17 mouse cellular contexts compared by ENCODE assay signal in genomic region chr13:100440116-100440515, GRCm38 (mm10). TPM values are rescaled to one million over a fixed set of nuclear protein-coding genes. Genes with fewer than 3 reads are reported as not detected.
"Had no signal": no experiment of that assay in that cellular context is flagged by ENCODE, and none has a peak within 500 bp of the region (broad histone marks: within the 10 kb centered on the region; RNA-seq: fewer than 3 reads in every experiment).

No protein-coding gene starts in this region.

- ATAC-seq: midbrain, embryonic 15.5 days had no signal

- H3K27me3 ChIP-seq: liver, embryonic 13.5 days; midbrain, embryonic 12.5 days; midbrain, embryonic 15.5 days; neural tube, embryonic 13.5 days had no signal

- H3K36me3 ChIP-seq: liver, embryonic 13.5 days; midbrain, embryonic 12.5 days; midbrain, embryonic 15.5 days; neural tube, embryonic 13.5 days had no signal

- DNase-seq: kidney, postnatal 25 days; layer of hippocampus, postnatal 36 days; liver, embryonic 13.5 days; lung, adult 2 months; lung, postnatal 14 days; lung, postnatal 4 days; thymus, adult 18-20 months; thymus, postnatal 36 days had no signal

- H3K4me3 ChIP-seq: left cerebral cortex, adult 2 months; liver, embryonic 13.5 days; midbrain, embryonic 12.5 days; midbrain, embryonic 15.5 days; neural tube, embryonic 13.5 days had no signal

- H3K4me2 ChIP-seq: liver, embryonic 13.5 days; midbrain, embryonic 12.5 days; midbrain, embryonic 15.5 days; neural tube, embryonic 13.5 days had no signal

RNA-seq across cellular contexts. Expression of gene Naip1, which starts 12.6 kb away (rescaled TPM):
- total RNA-seq: megakaryocyte progenitor cell, adult 5-6 weeks; megakaryocyte-erythroid progenitor cell, adult 5-6 weeks had no signal
- polyA plus RNA-seq: kidney, postnatal 0 days; limb, embryonic 11.5 days; liver, embryonic 13.5 days; lung, embryonic 16.5 days; midbrain, embryonic 12.5 days had no signal
